Mouse (Mus musculus) hindbrain, embryonic 12.5 days (tissue): ENCODE data around the gene Git1. TPM values are rescaled to one million over a fixed set of nuclear protein-coding genes. Genes with fewer than 3 reads are reported as not detected.
"Not testable (repeated sequence)": the region's sequence is repeated elsewhere in the genome, so short reads cannot be mapped to it uniquely, and the experiment has no call there.

Experiments
- ATAC-seq: fragments of 200-750 bp; cut with Nextera tagmentation; 2 replicates; pipeline ENCODE4 v1.8.0; 2017; ENCODE audit warnings: moderate TSS enrichment; ENCODE audit not compliant: low FRiP score
- H3K27ac ChIP-seq: fragments of 300-500 bp; sonication (generic); 2 replicates; pipeline ENCODE4 v1.5.1; 2016; ENCODE audit warnings: mild to moderate bottlenecking
- H3K27me3 ChIP-seq: fragments of 300-500 bp; sonication (generic); 2 replicates; pipeline ENCODE4 v1.6.1; 2016; ENCODE audit warnings: mild to moderate bottlenecking
- H3K36me3 ChIP-seq: fragments of 300-500 bp; sonication (generic); 2 replicates; pipeline ENCODE4 v1.6.1; 2016; ENCODE audit warnings: mild to moderate bottlenecking
- H3K4me1 ChIP-seq: fragments of 300-500 bp; sonication (generic); 2 replicates; pipeline ENCODE4 v1.6.1; 2016
- H3K4me2 ChIP-seq: fragments of 300-500 bp; sonication (generic); replicated peaks from 2 replicates; pipeline ENCODE4 v1.6.1; 2016; ENCODE audit warnings: mild to moderate bottlenecking
- H3K4me3 ChIP-seq: fragments of 300-500 bp; sonication (generic); 2 replicates; pipeline ENCODE4 v1.5.1; 2016; ENCODE audit warnings: mild to moderate bottlenecking
- H3K9ac ChIP-seq: fragments of 300-500 bp; sonication (generic); 2 replicates; pipeline ENCODE4 v1.6.1; 2016; ENCODE audit warnings: mild to moderate bottlenecking, moderate library complexity
- H3K9me3 ChIP-seq: fragments of 300-500 bp; sonication (generic); replicated peaks from 2 replicates; pipeline ENCODE4 v1.6.1; 2016; ENCODE audit warnings: mild to moderate bottlenecking
- WGBS: fragments of 180-500 bp; shearing (Covaris S2); methylation state at CpG from one replicate; pipeline ENCODE4 v1.1.7; 2016; 5-methylcytosine and 5-hydroxymethylcytosine counted together
- polyA plus RNA-seq: library from polyadenylated mRNA; unstranded; fragments of >200 nt; fragmentation: Nextera tagmentation; extraction: Ambion mirVana; gene quantifications from 2 replicates; pipeline ENCODE4 v1.2.1, GENCODE M21; 2016

The Git1 gene
- polyA plus RNA-seq, 1 experiment from 2014 or later: 13.4 TPM

DNA sequence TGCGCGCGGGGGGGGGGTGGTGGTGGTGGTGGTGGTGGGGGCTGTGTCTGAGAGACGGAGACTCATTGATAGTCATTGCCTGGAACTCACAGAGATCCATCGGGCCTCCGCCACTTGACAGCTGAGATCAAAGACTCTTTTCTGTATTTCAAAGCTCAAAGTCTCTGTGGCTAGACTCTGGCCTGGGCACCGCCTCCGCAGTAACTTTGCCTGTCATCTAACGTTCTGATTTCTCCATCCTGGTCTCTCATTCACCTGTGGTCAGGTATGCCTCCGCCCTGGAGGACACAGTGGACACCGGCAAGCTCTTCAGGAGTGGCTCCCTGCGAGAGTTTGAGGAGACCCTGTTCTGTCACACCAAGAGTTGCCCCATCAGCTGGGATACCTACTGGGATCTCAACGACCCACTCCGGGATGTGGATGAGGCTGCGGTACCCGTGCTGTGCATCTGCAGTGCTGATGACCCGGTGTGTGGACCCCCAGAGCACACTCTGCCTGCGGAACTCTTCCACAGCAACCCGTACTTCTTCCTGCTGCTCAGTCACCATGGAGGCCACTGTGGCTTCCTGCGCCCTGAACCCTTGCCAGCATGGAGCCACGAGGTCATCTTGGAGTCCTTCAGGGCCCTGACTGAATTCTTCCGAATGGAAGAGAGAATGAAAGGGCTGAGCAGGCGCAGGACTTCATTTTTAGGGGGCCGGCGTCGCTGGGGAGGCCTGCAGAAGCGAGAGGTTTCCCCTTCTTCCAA lies 24.9 kb downstream of the Git1 start:
- 77% methylated on average over 27 of the region's 27 CpGs for WGBS
- Histone ChIP-seq H3K4me1 (peaks cover 42% of the 10 kb centered on the region), H3K27ac (no peak overlapping the region), H3K36me3 (no peaks in the 10 kb centered on the region), H3K4me3 (no peak overlapping the region), H3K9me3 (no peaks in the 10 kb centered on the region), H3K4me2 (no peak overlapping the region), H3K27me3 (peaks cover 24% of the 10 kb centered on the region), H3K9ac (no peak overlapping the region)
- no peak for ATAC-seq

- no peak for ATAC-seq
- Histone ChIP-seq H3K4me3 (no peak within 1 kb of the TSS), H3K9me3 (no peaks in the 10 kb centered on the region), H3K4me2 (no peak within 1 kb of the TSS), H3K27ac (no peak within 1 kb of the TSS), H3K9ac (no peak within 1 kb of the TSS), H3K27me3 (peaks cover 24% of the 10 kb centered on the region), H3K4me1 (peaks cover 35% of the 10 kb centered on the region), H3K36me3 (no peaks in the 10 kb centered on the region)
- WGBS: 85% methylated on average over 5 of the region's 5 CpGs
These were observed 25.7 kb downstream of the Git1 start, which contains the start of gene Gm10392 for GRCm38 (mm10) chr11:77519043-77519442. Gm10392 (minus strand) TSS chr11:77519198.

GRCm38 (mm10) chr11:77520601-77521529 lies 27.5 kb downstream of the Git1 start:
- WGBS: 46% methylated on average over 5 of the region's 5 CpGs
- Histone ChIP-seq H3K9ac (no peak overlapping the region), H3K27ac (no peak overlapping the region), H3K36me3 (no peaks in the 10 kb centered on the region), H3K4me1 (peaks cover 17% of the 10 kb centered on the region), H3K9me3 (no peaks in the 10 kb centered on the region), H3K27me3 (peaks cover 14% of the 10 kb centered on the region), H3K4me3 (no peak overlapping the region), H3K4me2 (no peak overlapping the region)
- no peak for ATAC-seq

DNA sequence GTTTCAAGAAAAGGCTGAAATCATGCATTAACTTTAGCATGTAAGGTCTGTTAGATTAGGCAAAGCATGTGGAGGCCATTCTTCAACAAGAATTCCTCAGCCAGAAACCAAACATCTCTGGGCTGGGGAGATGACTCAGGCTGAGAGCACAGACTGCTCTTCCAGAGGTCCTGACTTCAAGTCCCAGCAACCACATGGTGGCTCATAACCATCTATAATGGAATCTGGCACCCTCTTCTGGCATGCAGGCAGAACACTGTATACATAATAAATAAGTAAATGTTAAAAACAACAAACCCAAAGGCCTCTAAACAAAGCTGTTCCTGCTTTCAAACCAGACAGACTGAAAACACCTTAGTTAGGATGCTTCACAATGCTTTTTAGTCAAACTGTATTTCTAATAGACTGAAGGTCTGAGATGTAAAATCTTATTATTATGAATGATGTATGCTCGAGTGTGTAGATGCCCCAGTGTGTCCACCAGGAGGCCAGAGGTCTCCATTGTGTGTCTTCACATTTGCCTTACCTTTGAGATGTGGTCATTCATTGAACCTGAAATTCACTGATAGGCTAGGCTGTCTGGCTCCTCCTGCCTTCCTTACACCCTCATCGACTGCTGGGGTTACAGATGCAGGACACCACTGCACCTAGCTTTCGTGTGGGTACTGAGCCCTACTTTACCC lies 32.6 kb downstream of the Git1 start:
- no peak overlapping the region for H3K4me3 ChIP-seq
- no peaks in the 10 kb centered on the region for H3K36me3 ChIP-seq
- H3K9me3 ChIP-seq: no peaks in the 10 kb centered on the region
- 73% methylated on average over 3 of the region's 3 CpGs for WGBS
- H3K4me1 ChIP-seq: no peaks in the 10 kb centered on the region
- no peak overlapping the region for H3K4me2 ChIP-seq
- no peak overlapping the region for H3K27ac ChIP-seq
- no peak overlapping the region for H3K9ac ChIP-seq
- no peak for ATAC-seq
- H3K27me3 ChIP-seq: no peaks in the 10 kb centered on the region

GRCm38 (mm10) chr11:77528420-77528819 lies 35.1 kb downstream of the Git1 start:
- 90% methylated on average over 3 of the region's 3 CpGs for WGBS
- not testable (repeated sequence) for H3K4me1 ChIP-seq

GRCm38 (mm10) chr11:77529644-77530043 lies 36.3 kb downstream of the Git1 start:
- H3K27ac ChIP-seq: no peak overlapping the region
- no peak overlapping the region for H3K4me2 ChIP-seq
- no peak for ATAC-seq
- H3K9me3 ChIP-seq: no peaks in the 10 kb centered on the region
- H3K4me3 ChIP-seq: no peak overlapping the region
- H3K36me3 ChIP-seq: 0 out of 2 replicates have a peak, but pooled peaks cover 2% of the 10 kb centered on the region
- no peaks in the 10 kb centered on the region for H3K4me1 ChIP-seq
- H3K9ac ChIP-seq: no peak overlapping the region
- H3K27me3 ChIP-seq: no peaks in the 10 kb centered on the region
- 89% methylated on average over 3 of the region's 3 CpGs for WGBS

More at GRCm38 (mm10) chr11:77528420-77528819, 35.1 kb downstream of the Git1 start:
- H3K9me3 ChIP-seq, H3K36me3 ChIP-seq, H3K9ac ChIP-seq, H3K27me3 ChIP-seq, H3K27ac ChIP-seq, ATAC-seq, H3K4me2 ChIP-seq, H3K4me3 ChIP-seq: not testable (repeated sequence)

DNA sequence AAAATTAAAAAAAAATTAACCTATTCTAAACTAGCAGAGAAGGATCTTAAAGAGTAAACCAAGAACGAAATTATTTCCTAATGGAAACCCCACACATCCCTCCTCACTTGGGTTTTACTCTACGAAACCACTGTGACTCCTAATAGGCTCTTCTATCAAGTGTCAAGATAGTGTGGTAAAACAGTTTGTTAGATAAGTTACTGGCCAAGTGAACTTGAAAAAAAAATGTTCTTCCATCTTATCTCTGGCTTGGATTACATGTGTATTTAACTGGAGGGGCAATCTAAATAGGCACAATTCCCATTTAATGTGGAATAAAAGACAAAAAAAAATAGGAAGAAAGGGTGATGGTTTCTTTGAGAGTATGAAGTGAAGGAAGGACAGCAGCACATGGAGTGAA lies 37.5 kb downstream of the Git1 start:
- no peaks in the 10 kb centered on the region for H3K4me1 ChIP-seq
- no peak overlapping the region for H3K4me2 ChIP-seq
- no peaks in the 10 kb centered on the region for H3K27me3 ChIP-seq
- 0 out of 2 replicates have a peak, but pooled peaks cover 3% of the 10 kb centered on the region for H3K36me3 ChIP-seq
- 91% methylated on average over 2 of the region's 2 CpGs for WGBS
- H3K9me3 ChIP-seq: no peaks in the 10 kb centered on the region
- H3K4me3 ChIP-seq: no peak overlapping the region
- H3K27ac ChIP-seq: no peak overlapping the region
- ATAC-seq: no peak
- no peak overlapping the region for H3K9ac ChIP-seq

- no peak overlapping the region for H3K4me3 ChIP-seq
- no peak overlapping the region for H3K4me2 ChIP-seq
- 93% methylated on average over 4 of the region's 4 CpGs for WGBS
These were observed 39.0 kb downstream of the Git1 start for GRCm38 (mm10) chr11:77532202-77532846.

GRCm38 (mm10) chr11:77545261-77545660 lies 51.9 kb downstream of the Git1 start:
- ATAC-seq: no peak
- 93% methylated on average over 7 of the region's 7 CpGs for WGBS
- Histone ChIP-seq H3K36me3 (peaks cover 71% of the 10 kb centered on the region), H3K4me2 (no peak overlapping the region), H3K27ac (no peak overlapping the region), H3K4me3 (no peak overlapping the region), H3K9me3 (no peaks in the 10 kb centered on the region), H3K27me3 (no peaks in the 10 kb centered on the region), H3K9ac (no peak overlapping the region), H3K4me1 (no peaks in the 10 kb centered on the region)

More at GRCm38 (mm10) chr11:77532202-77532846, 39.0 kb downstream of the Git1 start:
- no peak for ATAC-seq
- Histone ChIP-seq H3K9ac (no peak overlapping the region), H3K36me3 (peaks cover 11% of the 10 kb centered on the region; the same call in 1 of the 2 replicates), H3K9me3 (no peaks in the 10 kb centered on the region), H3K27ac (no peak overlapping the region), H3K4me1 (no peaks in the 10 kb centered on the region), H3K27me3 (no peaks in the 10 kb centered on the region)
